Mouse (Mus musculus) liver, adult 2 months (tissue): ENCODE measurements around the gene Abcc9.

Experiments used
- CTCF ChIP-seq: fragments of 200-500 bp; IDR thresholded peaks from 2 replicates; pipeline ENCODE4 v1.5.1; 2011; ENCODE audit warnings: low read depth, low read length, control low read depth
- POLR2A ChIP-seq: fragments of 200-500 bp; IDR thresholded peaks from 2 replicates; pipeline ENCODE4 v1.6.1; 2011; ENCODE audit warnings: low read length, control low read depth; ENCODE audit not compliant: insufficient read depth; ENCODE audit errors: extremely low read depth

DNA sequence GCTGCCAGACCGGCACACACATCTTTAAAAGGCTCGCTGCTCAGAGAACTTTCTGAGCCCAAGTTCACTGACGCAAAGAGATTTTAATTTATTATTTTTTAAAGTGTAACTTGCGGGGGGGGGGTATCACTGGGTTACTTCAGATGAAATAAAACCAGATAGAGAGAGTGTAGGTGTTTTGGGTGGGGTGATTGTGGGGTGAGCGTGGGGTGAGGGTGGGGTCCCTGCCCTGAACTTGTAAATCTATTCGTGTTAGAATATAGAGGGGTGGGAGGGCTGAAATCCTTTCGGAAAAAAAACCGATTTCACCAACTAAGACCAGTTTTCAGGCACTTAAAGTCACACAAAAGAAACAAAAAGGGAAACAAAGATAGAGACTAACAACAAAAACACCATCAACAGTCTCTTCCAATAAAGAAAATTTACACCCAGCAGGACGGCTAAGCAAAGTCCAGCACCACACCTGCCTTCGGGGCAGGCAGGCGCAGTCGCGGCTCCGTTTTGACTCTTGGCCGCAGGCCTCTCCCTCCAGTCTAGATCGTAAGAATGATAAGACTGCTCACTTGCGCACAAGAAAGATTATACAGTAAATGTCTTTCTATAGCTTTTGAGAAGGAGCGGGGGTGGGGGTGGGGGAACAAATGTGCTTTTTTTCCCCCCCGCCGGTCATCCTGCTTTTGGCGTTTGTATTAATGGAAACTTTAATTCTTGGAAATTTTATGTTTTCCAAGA lies 130.3 kb downstream of the Abcc9 start:
- TF ChIP-seq CTCF = no peak
- TF ChIP-seq POLR2A = no peak
